Mouse (Mus musculus): ENCODE data around the gene Arhgef39. TPM values are rescaled to one million over a fixed set of nuclear protein-coding genes. Genes with fewer than 3 reads are reported as not detected.

Arhgef39 gene
- polyA plus RNA-seq (2014; fragmentation: Nextera tagmentation; extraction: Ambion mirVana): 42.5 and 47.6 TPM in 2 replicates

- H3K9me3 ChIP-seq (ENCODE audit: control insufficient read depth, low read length): no peaks in the 10 kb centered on the region
- peak within 1 kb of the TSS; percentile 57 for H3K27ac ChIP-seq (ENCODE audit: low read depth)
- peak within 1 kb of the TSS; percentile 72 for H3K4me2 ChIP-seq (ENCODE audit: low read length)
- DNase-seq (ENCODE audit: low spot score) (peak; percentile 87), ATAC-seq (replicated peaks; ENCODE audit: low FRiP score, low TSS enrichment, low read depth) (peak; percentile 87)
- H3K36me3 ChIP-seq (ENCODE audit: control insufficient read depth, insufficient read depth, low read length): peaks cover 18% of the 10 kb centered on the region
- H3K4me3 ChIP-seq (ENCODE audit: low read depth, low read length): peak within 1 kb of the TSS; percentile 71
- peaks cover 20% of the 10 kb centered on the region for H3K4me1 ChIP-seq (replicated peaks; ENCODE audit: control insufficient read depth, insufficient read depth, low read length)
- H3K9ac ChIP-seq (ENCODE audit: low read length): peak within 1 kb of the TSS; percentile 77
- 8% methylated on average over 50 of the region's 50 CpGs for WGBS
- no peaks in the 10 kb centered on the region for H3K27me3 ChIP-seq (replicated peaks; ENCODE audit: control insufficient read depth, insufficient read depth, low read length)
Observed at GRCm38 (mm10) chr4:43499407-43500333, at the start of gene Arhgef39. TSS of gene Arhgef39 (minus strand) at chr4:43499695.

GRCm38 (mm10) chr4:43549055-43549454 lies 49.6 kb upstream of the Arhgef39 start:
- no peak overlapping the region for H3K9ac ChIP-seq (ENCODE audit: low read length)
- H3K36me3 ChIP-seq (ENCODE audit: control insufficient read depth, insufficient read depth, low read length): peaks cover 100% of the 10 kb centered on the region
- H3K27ac ChIP-seq (ENCODE audit: low read depth): no peak overlapping the region
- 87% methylated on average over 12 of the region's 12 CpGs for WGBS
- no peak overlapping the region for H3K4me3 ChIP-seq (ENCODE audit: low read depth, low read length)
- H3K4me2 ChIP-seq (ENCODE audit: low read length): no peak overlapping the region
- H3K9me3 ChIP-seq (ENCODE audit: control insufficient read depth, low read length): no peaks in the 10 kb centered on the region
- no peaks in the 10 kb centered on the region for H3K27me3 ChIP-seq (replicated peaks; ENCODE audit: control insufficient read depth, insufficient read depth, low read length)
- DNase-seq (ENCODE audit: low spot score) (no peak), ATAC-seq (replicated peaks; ENCODE audit: low FRiP score, low TSS enrichment, low read depth) (no peak)
- no peaks in the 10 kb centered on the region for H3K4me1 ChIP-seq (replicated peaks; ENCODE audit: control insufficient read depth, insufficient read depth, low read length)

DNA sequence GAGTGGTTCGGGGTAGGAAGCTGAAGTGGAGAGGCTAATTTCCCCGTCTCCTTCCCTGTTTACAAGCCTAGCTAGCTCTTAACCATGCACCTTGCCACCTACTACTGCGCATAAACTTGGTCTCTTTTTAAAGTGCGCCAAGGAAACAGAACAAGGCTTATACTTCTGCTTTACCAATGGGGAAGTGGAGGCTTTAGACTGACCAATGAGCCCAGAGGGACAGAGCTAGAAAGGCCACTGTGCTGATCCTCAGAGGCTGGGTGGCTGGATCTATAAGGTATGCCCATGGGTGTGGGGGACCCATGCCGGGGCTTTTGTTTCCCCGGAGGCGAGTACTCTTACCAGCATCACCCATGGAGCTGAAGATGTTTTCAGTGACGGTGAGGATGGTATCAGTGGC lies 47.7 kb upstream of the Arhgef39 start:
- Histone ChIP-seq H3K9me3 (ENCODE audit: control insufficient read depth, low read length) (no peaks in the 10 kb centered on the region), H3K4me2 (ENCODE audit: low read length) (no peak overlapping the region), H3K36me3 (ENCODE audit: control insufficient read depth, insufficient read depth, low read length) (peaks cover 100% of the 10 kb centered on the region), H3K27ac (ENCODE audit: low read depth) (no peak overlapping the region), H3K4me3 (ENCODE audit: low read depth, low read length) (no peak overlapping the region), H3K27me3 (replicated peaks; ENCODE audit: control insufficient read depth, insufficient read depth, low read length) (no peaks in the 10 kb centered on the region), H3K4me1 (replicated peaks; ENCODE audit: control insufficient read depth, insufficient read depth, low read length) (no peaks in the 10 kb centered on the region), H3K9ac (ENCODE audit: low read length) (no peak overlapping the region)
- DNase-seq (ENCODE audit: low spot score) (no peak), ATAC-seq (replicated peaks; ENCODE audit: low FRiP score, low TSS enrichment, low read depth) (no peak)
- 95% methylated on average over 8 of the region's 8 CpGs for WGBS

- no peak for ATAC-seq (replicated peaks; ENCODE audit: low FRiP score, low TSS enrichment, low read depth)
- Histone ChIP-seq H3K27me3 (replicated peaks; ENCODE audit: control insufficient read depth, insufficient read depth, low read length) (no peaks in the 10 kb centered on the region), H3K4me3 (ENCODE audit: low read depth, low read length) (no peak overlapping the region), H3K36me3 (ENCODE audit: control insufficient read depth, insufficient read depth, low read length) (peaks cover 100% of the 10 kb centered on the region), H3K27ac (ENCODE audit: low read depth) (no peak overlapping the region), H3K4me1 (replicated peaks; ENCODE audit: control insufficient read depth, insufficient read depth, low read length) (no peaks in the 10 kb centered on the region), H3K4me2 (ENCODE audit: low read length) (no peak overlapping the region), H3K9ac (ENCODE audit: low read length) (no peak overlapping the region), H3K9me3 (ENCODE audit: control insufficient read depth, low read length) (no peaks in the 10 kb centered on the region)
- WGBS: 91% methylated on average over 12 of the region's 12 CpGs
- no peak for DNase-seq (ENCODE audit: low spot score)
Observed at GRCm38 (mm10) chr4:43546375-43547047, 47.0 kb upstream of the Arhgef39 start.

DNA sequence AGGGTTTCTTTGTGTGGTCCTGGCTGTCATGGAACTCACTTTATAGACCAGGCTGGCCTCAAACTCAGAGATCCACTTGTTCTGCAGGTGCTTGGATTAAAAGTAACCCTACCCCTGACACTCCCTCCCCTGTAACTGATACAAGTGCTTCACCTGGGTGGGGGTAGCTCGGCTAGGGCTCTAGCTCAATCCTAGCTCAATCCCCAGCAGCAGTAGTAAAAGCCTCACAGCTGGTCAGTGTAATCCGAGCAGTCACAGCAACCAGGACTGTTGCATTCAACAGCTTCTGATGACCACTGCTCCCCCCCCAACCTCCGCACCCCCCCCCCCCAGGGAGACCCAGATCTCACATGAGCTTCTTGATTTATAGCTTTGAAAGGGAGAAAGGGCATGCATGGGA lies 42.5 kb upstream of the Arhgef39 start:
- Histone ChIP-seq H3K4me2 (ENCODE audit: low read length) (no peak overlapping the region), H3K4me3 (ENCODE audit: low read depth, low read length) (no peak overlapping the region), H3K9me3 (ENCODE audit: control insufficient read depth, low read length) (no peaks in the 10 kb centered on the region), H3K27ac (ENCODE audit: low read depth) (no peak overlapping the region), H3K36me3 (ENCODE audit: control insufficient read depth, insufficient read depth, low read length) (peaks cover 100% of the 10 kb centered on the region), H3K4me1 (replicated peaks; ENCODE audit: control insufficient read depth, insufficient read depth, low read length) (no peaks in the 10 kb centered on the region), H3K9ac (ENCODE audit: low read length) (no peak overlapping the region), H3K27me3 (replicated peaks; ENCODE audit: control insufficient read depth, insufficient read depth, low read length) (no peaks in the 10 kb centered on the region)
- no peak for DNase-seq (ENCODE audit: low spot score)
- WGBS: 69% methylated on average over 3 of the region's 3 CpGs
- ATAC-seq (replicated peaks; ENCODE audit: low FRiP score, low TSS enrichment, low read depth): no peak

- Histone ChIP-seq H3K9ac (ENCODE audit: low read length) (no peak overlapping the region), H3K4me1 (replicated peaks; ENCODE audit: control insufficient read depth, insufficient read depth, low read length) (no peaks in the 10 kb centered on the region), H3K27me3 (replicated peaks; ENCODE audit: control insufficient read depth, insufficient read depth, low read length) (no peaks in the 10 kb centered on the region), H3K4me2 (ENCODE audit: low read length) (no peak overlapping the region), H3K9me3 (ENCODE audit: control insufficient read depth, low read length) (no peaks in the 10 kb centered on the region), H3K36me3 (ENCODE audit: control insufficient read depth, insufficient read depth, low read length) (peaks cover 99% of the 10 kb centered on the region), H3K4me3 (ENCODE audit: low read depth, low read length) (no peak overlapping the region), H3K27ac (ENCODE audit: low read depth) (no peak overlapping the region)
- ATAC-seq (replicated peaks; ENCODE audit: low FRiP score, low TSS enrichment, low read depth) (no peak), DNase-seq (ENCODE audit: low spot score) (no peak)
- WGBS: 94% methylated on average over 9 of the region's 9 CpGs
Observed at GRCm38 (mm10) chr4:43536031-43536430, 36.5 kb upstream of the Arhgef39 start.

DNA sequence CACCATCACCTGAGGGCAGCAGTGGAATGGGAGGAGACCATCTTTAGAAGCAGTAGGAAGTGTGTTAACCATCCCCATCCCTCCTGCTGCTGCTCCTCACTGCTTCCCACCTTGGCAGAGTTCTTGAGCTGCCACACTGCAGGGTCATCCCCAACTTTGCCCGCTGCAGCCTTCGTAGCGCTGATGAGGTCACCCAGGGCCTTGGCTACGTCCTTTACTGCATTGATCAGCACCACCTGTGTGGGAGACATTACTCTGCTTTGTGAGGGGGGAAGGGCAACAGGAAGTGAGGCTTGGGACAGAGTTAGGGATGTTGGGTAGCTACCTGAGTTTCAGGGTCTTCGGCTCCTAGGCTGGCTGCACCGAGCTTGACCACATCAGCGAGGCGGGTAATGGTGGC lies 36.1 kb upstream of the Arhgef39 start:
- Histone ChIP-seq H3K4me2 (ENCODE audit: low read length) (no peak overlapping the region), H3K36me3 (ENCODE audit: control insufficient read depth, insufficient read depth, low read length) (peaks cover 97% of the 10 kb centered on the region), H3K4me3 (ENCODE audit: low read depth, low read length) (no peak overlapping the region), H3K9ac (ENCODE audit: low read length) (no peak overlapping the region), H3K4me1 (replicated peaks; ENCODE audit: control insufficient read depth, insufficient read depth, low read length) (no peaks in the 10 kb centered on the region), H3K9me3 (ENCODE audit: control insufficient read depth, low read length) (no peaks in the 10 kb centered on the region), H3K27me3 (replicated peaks; ENCODE audit: control insufficient read depth, insufficient read depth, low read length) (no peaks in the 10 kb centered on the region), H3K27ac (ENCODE audit: low read depth) (no peak overlapping the region)
- DNase-seq (ENCODE audit: low spot score) (no peak), ATAC-seq (replicated peaks; ENCODE audit: low FRiP score, low TSS enrichment, low read depth) (no peak)
- WGBS: 92% methylated on average over 8 of the region's 8 CpGs

GRCm38 (mm10) chr4:43533270-43533669 lies 33.8 kb upstream of the Arhgef39 start:
- no peaks in the 10 kb centered on the region for H3K4me1 ChIP-seq (replicated peaks; ENCODE audit: control insufficient read depth, insufficient read depth, low read length)
- ATAC-seq (replicated peaks; ENCODE audit: low FRiP score, low TSS enrichment, low read depth) (no peak), DNase-seq (ENCODE audit: low spot score) (no peak)
- no peaks in the 10 kb centered on the region for H3K9me3 ChIP-seq (ENCODE audit: control insufficient read depth, low read length)
- no peaks in the 10 kb centered on the region for H3K27me3 ChIP-seq (replicated peaks; ENCODE audit: control insufficient read depth, insufficient read depth, low read length)
- H3K9ac ChIP-seq (ENCODE audit: low read length): no peak overlapping the region
- no peak overlapping the region for H3K27ac ChIP-seq (ENCODE audit: low read depth)
- H3K4me2 ChIP-seq (ENCODE audit: low read length): no peak overlapping the region
- H3K36me3 ChIP-seq (ENCODE audit: control insufficient read depth, insufficient read depth, low read length): peaks cover 74% of the 10 kb centered on the region
- WGBS: 82% methylated on average over 9 of the region's 9 CpGs
- no peak overlapping the region for H3K4me3 ChIP-seq (ENCODE audit: low read depth, low read length)
